Mouse (Mus musculus) heart, embryonic 11.5 days (tissue): ENCODE measurements around the gene Gmeb2. TPM values are rescaled to one million over a fixed set of nuclear protein-coding genes. Genes with fewer than 3 reads are reported as not detected.

Experiments
- ATAC-seq: fragments of 200-750 bp; cut with Nextera tagmentation; replicated peaks from 2 replicates; pipeline ENCODE4 v1.8.0; 2017; ENCODE audit warnings: moderate library complexity; ENCODE audit not compliant: insufficient number of reproducible peaks, low FRiP score, low TSS enrichment
- H3K27ac ChIP-seq: fragments of 300-500 bp; sonication (generic); 2 replicates; pipeline ENCODE4 v1.5.1; 2014; ENCODE audit warnings: mild to moderate bottlenecking, low read depth, low read length
- H3K27me3 ChIP-seq: fragments of 300-500 bp; sonication (generic); 2 replicates; pipeline ENCODE4 v1.6.1; 2014; ENCODE audit warnings: mild to moderate bottlenecking, low read length, mixed read lengths; ENCODE audit not compliant: control insufficient read depth, insufficient read depth
- H3K36me3 ChIP-seq: fragments of 300-500 bp; sonication (generic); 2 replicates; pipeline ENCODE4 v1.6.1; 2014; ENCODE audit warnings: mild to moderate bottlenecking, low read length, moderate library complexity, mixed read lengths; ENCODE audit not compliant: control insufficient read depth, insufficient read depth
- H3K4me1 ChIP-seq: fragments of 300-500 bp; sonication (generic); 2 replicates; pipeline ENCODE4 v1.6.1; 2014; ENCODE audit warnings: low read length; ENCODE audit not compliant: control insufficient read depth, insufficient read depth
- H3K4me2 ChIP-seq: fragments of 300-500 bp; sonication (generic); 2 replicates; pipeline ENCODE4 v1.6.1; 2014; ENCODE audit warnings: mild to moderate bottlenecking, moderate library complexity
- H3K4me3 ChIP-seq: fragments of 300-500 bp; sonication (generic); 2 replicates; pipeline ENCODE4 v1.5.1; 2014; ENCODE audit warnings: low read depth, low read length
- H3K9ac ChIP-seq: fragments of 300-500 bp; sonication (generic); 2 replicates; pipeline ENCODE4 v1.6.1; 2014; ENCODE audit warnings: mild to moderate bottlenecking, low read depth, low read length, moderate library complexity
- H3K9me3 ChIP-seq: fragments of 300-500 bp; sonication (generic); replicated peaks from 2 replicates; pipeline ENCODE4 v1.6.1; 2016; ENCODE audit warnings: low read length; ENCODE audit not compliant: control insufficient read depth
- WGBS: fragments of 180-500 bp; shearing (Covaris S2); extraction: QIAGEN DNeasy Blood & Tissue Kit; methylation state at CpG from one replicate; pipeline ENCODE4 v1.1.7; 2014; ENCODE audit not compliant: insufficient replicate concordance; 5-methylcytosine and 5-hydroxymethylcytosine counted together
- polyA plus RNA-seq: library from polyadenylated mRNA; unstranded; fragments of >200 nt; fragmentation: Nextera tagmentation; extraction: Ambion mirVana; gene quantifications from 2 replicates; pipeline ENCODE4 v1.2.1, GENCODE M21; 2014

Gene Gmeb2
- polyA plus RNA-seq, 1 experiment from 2014 or later = 9.1 TPM

GRCm38 (mm10) chr2:181240806-181241440, 46.9 kb downstream of the Gmeb2 start:
- H3K36me3 ChIP-seq = no peaks in the 10 kb centered on the region
- H3K4me3 ChIP-seq = peak overlapping the region; percentile 58
- no peak for ATAC-seq
- 86% methylated on average over 13 of the region's 13 CpGs for WGBS
- H3K27me3 ChIP-seq = no peaks in the 10 kb centered on the region
- H3K4me2 ChIP-seq = peak overlapping the region; percentile 78
- no peaks in the 10 kb centered on the region for H3K4me1 ChIP-seq
- H3K9ac ChIP-seq = no peak overlapping the region
- no peak overlapping the region for H3K27ac ChIP-seq
- no peaks in the 10 kb centered on the region for H3K9me3 ChIP-seq

DNA sequence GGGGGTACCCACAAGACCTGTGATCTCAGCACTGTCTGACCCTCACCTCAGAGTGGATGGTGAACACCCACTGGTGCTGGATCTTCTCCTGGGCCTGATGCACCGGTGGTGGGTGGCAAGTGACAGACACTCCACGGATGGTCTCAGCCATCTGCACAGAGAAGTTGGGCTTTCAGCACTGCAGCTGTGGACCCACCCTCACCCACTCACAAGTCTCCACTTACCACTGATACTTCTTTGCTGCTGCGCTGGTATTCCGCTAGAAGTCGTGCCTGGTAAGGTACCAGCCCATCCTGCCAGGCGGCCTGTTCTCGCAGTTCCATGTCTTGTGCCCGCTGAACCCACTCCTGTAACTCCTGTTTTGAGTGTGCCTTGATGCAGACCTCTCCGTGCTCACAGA, 48.6 kb downstream of the Gmeb2 start:
- Histone ChIP-seq H3K4me2 (no peak overlapping the region), H3K4me1 (no peaks in the 10 kb centered on the region), H3K27me3 (no peaks in the 10 kb centered on the region), H3K4me3 (no peak overlapping the region), H3K9me3 (no peaks in the 10 kb centered on the region), H3K9ac (no peak overlapping the region), H3K36me3 (no peaks in the 10 kb centered on the region), H3K27ac (no peak overlapping the region)
- no peak for ATAC-seq
- 84% methylated on average over 9 of the region's 9 CpGs for WGBS

GRCm38 (mm10) chr2:181238861-181239260, 49.0 kb downstream of the Gmeb2 start:
- Histone ChIP-seq H3K9me3 (no peaks in the 10 kb centered on the region), H3K27ac (no peak overlapping the region), H3K4me3 (no peak overlapping the region), H3K4me1 (no peaks in the 10 kb centered on the region), H3K9ac (no peak overlapping the region), H3K36me3 (no peaks in the 10 kb centered on the region), H3K27me3 (no peaks in the 10 kb centered on the region), H3K4me2 (no peak overlapping the region)
- ATAC-seq = no peak
- 63% methylated on average over 2 of the region's 2 CpGs for WGBS

DNA sequence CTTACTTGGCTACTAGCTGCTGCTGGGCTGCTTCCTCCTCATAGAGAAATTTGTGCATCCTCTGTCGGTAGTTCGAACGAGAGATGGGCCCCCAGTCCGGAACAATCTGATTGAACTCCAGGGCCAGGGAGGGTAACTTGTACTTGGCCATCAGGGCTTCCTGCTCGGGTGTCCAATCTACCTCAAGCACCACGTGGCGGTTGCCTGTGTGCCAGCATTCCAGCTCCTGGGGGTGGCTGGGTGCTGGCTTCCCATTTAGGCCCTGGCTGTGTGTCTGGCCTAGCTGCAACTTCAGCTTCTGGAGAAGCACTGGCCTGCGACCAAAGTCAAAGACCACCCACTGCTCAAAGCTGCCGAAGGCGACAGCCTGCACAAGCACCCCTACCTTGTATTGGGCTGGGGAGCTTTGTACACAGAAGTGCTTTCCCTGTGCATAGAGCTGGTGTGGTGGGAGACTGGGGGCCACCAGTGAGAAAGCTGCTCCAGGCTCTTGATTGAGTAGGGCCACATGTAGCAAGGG, 49.7 kb downstream of the Gmeb2 start:
- no peaks in the 10 kb centered on the region for H3K27me3 ChIP-seq
- no peak overlapping the region for H3K4me3 ChIP-seq
- no peak overlapping the region for H3K4me2 ChIP-seq
- no peak overlapping the region for H3K9ac ChIP-seq
- no peaks in the 10 kb centered on the region for H3K36me3 ChIP-seq
- 73% methylated on average over 10 of the region's 10 CpGs for WGBS
- no peaks in the 10 kb centered on the region for H3K9me3 ChIP-seq
- H3K27ac ChIP-seq = no peak overlapping the region
- no peak for ATAC-seq
- no peaks in the 10 kb centered on the region for H3K4me1 ChIP-seq

GRCm38 (mm10) chr2:181237251-181238014, 50.4 kb downstream of the Gmeb2 start:
- Histone ChIP-seq H3K36me3 (no peaks in the 10 kb centered on the region), H3K9ac (no peak overlapping the region), H3K9me3 (no peaks in the 10 kb centered on the region), H3K27ac (no peak overlapping the region), H3K4me2 (no peak overlapping the region), H3K4me3 (no peak overlapping the region), H3K27me3 (no peaks in the 10 kb centered on the region), H3K4me1 (no peaks in the 10 kb centered on the region)
- 86% methylated on average over 17 of the region's 17 CpGs for WGBS
- ATAC-seq = no peak

DNA sequence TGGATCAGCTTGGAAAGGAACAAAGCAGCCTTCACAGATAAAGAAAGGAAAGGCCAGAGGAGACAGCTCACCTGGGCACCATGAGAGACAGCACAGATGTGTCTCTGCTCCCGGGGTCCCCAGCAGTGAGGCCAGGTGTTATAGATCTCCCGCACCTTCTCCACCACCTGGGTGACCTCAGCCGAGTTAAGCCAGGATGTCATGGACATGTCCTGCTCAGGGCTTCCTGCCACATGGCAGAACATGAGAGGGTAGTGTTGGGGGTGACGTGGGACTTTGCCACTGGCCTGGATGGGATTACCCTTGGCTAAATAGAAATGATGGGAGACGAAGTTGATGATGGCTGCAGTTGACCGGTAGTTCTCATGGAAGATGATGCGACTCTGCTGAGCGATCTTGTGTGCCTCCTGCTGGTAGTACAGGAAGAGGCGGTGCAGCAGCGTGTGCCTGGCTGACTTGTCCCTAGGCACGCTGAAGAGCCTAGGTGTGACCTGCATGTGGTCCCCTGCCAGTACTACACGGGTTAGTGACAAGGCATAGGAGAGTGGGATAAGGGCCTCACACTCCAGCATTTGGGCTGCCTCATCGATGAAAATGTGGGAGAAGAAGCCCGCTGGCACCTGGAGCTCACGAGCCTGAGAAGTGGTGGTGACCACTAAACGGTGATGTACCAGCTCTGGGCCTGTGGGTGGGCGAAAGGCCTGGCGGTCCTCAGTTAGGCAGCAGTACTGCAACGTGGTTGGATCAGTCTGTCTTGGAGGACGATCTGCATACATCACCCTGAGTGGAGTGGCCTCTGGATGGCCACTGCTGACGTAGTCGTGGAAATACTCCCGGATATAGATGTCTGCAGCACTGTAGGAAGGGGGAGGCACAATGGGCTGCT, 51.9 kb downstream of the Gmeb2 start:
- Histone ChIP-seq H3K36me3 (no peaks in the 10 kb centered on the region), H3K4me1 (no peaks in the 10 kb centered on the region), H3K27me3 (no peaks in the 10 kb centered on the region), H3K4me2 (no peak overlapping the region), H3K27ac (no peak overlapping the region), H3K9me3 (no peaks in the 10 kb centered on the region), H3K9ac (no peak overlapping the region), H3K4me3 (no peak overlapping the region)
- WGBS = 77% methylated on average over 23 of the region's 23 CpGs
- no peak for ATAC-seq

DNA sequence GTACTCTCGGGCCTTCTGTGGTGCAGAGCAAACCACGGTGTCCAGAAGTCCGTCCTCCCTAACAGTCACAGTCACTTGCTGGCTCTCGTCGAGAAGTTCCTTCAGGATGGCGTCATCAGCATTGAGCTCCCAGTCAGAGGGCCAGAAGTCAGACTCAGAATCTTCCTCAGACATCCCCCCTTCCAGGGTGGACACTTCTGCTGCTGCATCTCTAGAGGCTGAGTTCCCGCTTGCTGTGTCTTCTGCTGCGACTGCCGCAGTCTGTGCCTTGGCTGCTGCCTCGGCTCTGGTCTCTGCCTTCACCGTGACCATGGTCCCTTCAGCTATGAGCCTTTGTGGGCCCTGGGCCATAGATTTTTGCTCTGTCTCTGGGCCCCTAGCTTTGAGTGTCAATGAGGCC, 53.2 kb downstream of the Gmeb2 start:
- Histone ChIP-seq H3K27me3 (no peaks in the 10 kb centered on the region), H3K36me3 (no peaks in the 10 kb centered on the region), H3K4me2 (no peak overlapping the region), H3K27ac (no peak overlapping the region), H3K9ac (no peak overlapping the region), H3K9me3 (no peaks in the 10 kb centered on the region), H3K4me3 (no peak overlapping the region), H3K4me1 (no peaks in the 10 kb centered on the region)
- WGBS = 86% methylated on average over 11 of the region's 11 CpGs
- ATAC-seq = no peak

DNA sequence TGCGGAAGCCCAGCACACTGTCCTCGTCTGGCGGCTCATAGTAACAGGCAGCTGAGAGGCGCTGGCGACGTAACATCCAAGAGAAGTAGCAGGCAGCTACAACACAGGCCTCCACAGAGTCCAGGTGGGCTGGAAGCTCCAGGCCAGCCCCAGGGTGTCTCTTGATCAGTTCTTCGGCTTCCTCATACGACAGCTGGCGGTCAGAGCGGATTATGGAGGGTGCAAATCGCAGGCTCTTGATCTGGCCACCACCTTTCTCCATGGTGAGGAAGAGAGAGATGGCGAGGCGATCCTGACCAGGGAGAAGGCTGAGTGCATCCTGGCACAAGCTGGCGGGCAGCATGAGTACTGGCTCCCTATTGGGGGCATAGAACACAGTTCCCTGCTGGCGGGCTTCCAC, 54.4 kb downstream of the Gmeb2 start:
- Histone ChIP-seq H3K27ac (no peak overlapping the region), H3K4me1 (no peaks in the 10 kb centered on the region), H3K4me3 (no peak overlapping the region), H3K36me3 (no peaks in the 10 kb centered on the region), H3K27me3 (no peaks in the 10 kb centered on the region), H3K9ac (no peak overlapping the region), H3K9me3 (no peaks in the 10 kb centered on the region), H3K4me2 (no peak overlapping the region)
- ATAC-seq = no peak
- WGBS = 83% methylated on average over 15 of the region's 15 CpGs
